Mouse (Mus musculus) hindbrain, embryonic 11.5 days (tissue): ENCODE results near the gene Csdc2. TPM values are rescaled to one million over a fixed set of nuclear protein-coding genes. Genes with fewer than 3 reads are reported as not detected.
A peak's percentile ranks its signal among the peaks of the same experiment; 100 is the strongest.

ENCODE experiments used
- ATAC-seq: fragments of 200-750 bp; cut with Nextera tagmentation; 2 replicates; pipeline ENCODE4 v1.8.0; 2017; ENCODE audit warnings: mild to moderate bottlenecking, moderate TSS enrichment, moderate library complexity; ENCODE audit not compliant: low FRiP score
- DNase-seq: peaks from one replicate; pipeline ENCODE4 v3.0.0-alpha.2; 2015; ENCODE audit warnings: low spot score
- H3K27ac ChIP-seq: fragments of 300-500 bp; sonication (generic); 2 replicates; pipeline ENCODE4 v1.5.1; 2014; ENCODE audit warnings: mild to moderate bottlenecking, low read depth, low read length
- H3K27me3 ChIP-seq: fragments of 300-500 bp; sonication (generic); 2 replicates; pipeline ENCODE4 v1.6.1; 2014; ENCODE audit warnings: mild to moderate bottlenecking, low read length, moderate library complexity, mixed read lengths; ENCODE audit not compliant: control insufficient read depth, insufficient read depth
- H3K36me3 ChIP-seq: fragments of 300-500 bp; sonication (generic); 2 replicates; pipeline ENCODE4 v1.6.1; 2014; ENCODE audit warnings: mild to moderate bottlenecking, low read length, moderate library complexity, mixed read lengths; ENCODE audit not compliant: control insufficient read depth, insufficient read depth
- H3K4me1 ChIP-seq: fragments of 300-500 bp; sonication (generic); replicated peaks from 2 replicates; pipeline ENCODE4 v1.6.1; 2014; ENCODE audit warnings: low read length, mixed read lengths; ENCODE audit not compliant: control insufficient read depth, insufficient read depth
- H3K4me2 ChIP-seq: fragments of 300-500 bp; sonication (generic); replicated peaks from 2 replicates; pipeline ENCODE4 v1.6.1; 2014; ENCODE audit warnings: mild to moderate bottlenecking, low read depth, low read length
- H3K4me3 ChIP-seq: fragments of 300-500 bp; sonication (generic); 2 replicates; pipeline ENCODE4 v1.5.1; 2014; ENCODE audit warnings: low read depth, low read length
- H3K9ac ChIP-seq: fragments of 300-500 bp; sonication (generic); 2 replicates; pipeline ENCODE4 v1.6.1; 2014; ENCODE audit warnings: low read depth, low read length
- H3K9me3 ChIP-seq: fragments of 300-500 bp; sonication (generic); 2 replicates; pipeline ENCODE4 v1.6.1; 2016; ENCODE audit warnings: low read length; ENCODE audit not compliant: control insufficient read depth
- WGBS: fragments of 180-500 bp; shearing (Covaris S2); extraction: QIAGEN DNeasy Blood & Tissue Kit; methylation state at CpG from one replicate; pipeline ENCODE4 v1.1.7; 2014; 5-methylcytosine and 5-hydroxymethylcytosine counted together
- polyA plus RNA-seq: library from polyadenylated mRNA; unstranded; fragments of >200 nt; fragmentation: Nextera tagmentation; extraction: Ambion mirVana; gene quantifications from 2 replicates; pipeline ENCODE4 v1.2.1, GENCODE M21; 2014

Gene Csdc2
- polyA plus RNA-seq, 1 experiment from 2014 or later, result 25.7 TPM

DNA sequence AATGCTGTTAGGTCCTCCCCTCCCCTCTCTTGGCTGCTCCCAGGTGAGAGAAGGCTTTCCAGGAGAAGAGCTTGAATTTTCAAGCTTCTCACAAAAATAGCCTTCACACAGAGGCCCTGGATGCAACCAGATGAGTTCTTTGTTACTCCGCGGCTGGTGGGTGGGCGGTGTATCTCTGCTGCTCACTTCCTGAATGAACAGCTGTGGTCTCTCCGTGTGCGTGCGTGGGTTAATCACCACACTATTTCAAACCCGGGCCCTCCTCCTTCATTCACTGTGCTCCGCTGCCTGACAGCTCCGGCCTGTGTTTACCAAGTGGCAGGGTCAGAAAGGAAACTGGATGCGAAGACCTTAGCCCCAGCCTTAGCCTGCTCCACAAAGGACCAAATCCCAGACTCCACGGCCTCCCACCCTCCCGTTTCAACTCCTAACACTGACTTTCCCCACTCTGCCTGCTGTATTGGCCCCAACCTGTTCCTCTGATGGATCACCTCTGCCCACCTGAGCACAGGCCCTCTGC lies 3.5 kb upstream of the Csdc2 start:
- Histone ChIP-seq H3K27ac (no peak overlapping the region), H3K4me2 (no peak overlapping the region), H3K9ac (no peak overlapping the region), H3K36me3 (no peaks in the 10 kb centered on the region), H3K27me3 (no peaks in the 10 kb centered on the region), H3K4me1 (peaks cover 12% of the 10 kb centered on the region; the same call in 1 of the 2 replicates), H3K4me3 (no peak overlapping the region), H3K9me3 (no peaks in the 10 kb centered on the region)
- no peak for DNase-seq
- no peak for ATAC-seq
- 46% methylated on average over 12 of the region's 12 CpGs for WGBS

DNA sequence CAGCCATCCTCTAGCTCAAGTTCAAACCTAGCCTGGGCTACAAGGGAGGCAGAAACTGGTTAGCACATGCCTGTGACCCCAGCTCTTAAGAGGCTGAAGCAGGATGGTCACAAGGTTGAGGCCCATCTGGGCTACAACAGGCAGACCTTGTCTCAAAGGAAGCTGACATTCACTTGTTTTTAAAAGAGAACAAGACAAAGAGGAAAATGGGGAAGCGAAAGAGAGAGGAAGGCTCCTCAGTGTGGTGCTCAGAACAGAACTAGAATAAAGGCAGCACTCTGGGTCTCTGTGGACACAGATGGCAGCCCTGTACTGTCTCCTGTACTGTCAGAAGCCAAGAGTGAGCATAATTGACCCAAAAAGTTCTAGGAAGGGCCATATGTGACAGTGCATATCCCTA lies 2.6 kb upstream of the Csdc2 start:
- Histone ChIP-seq H3K4me2 (no peak overlapping the region), H3K9me3 (no peaks in the 10 kb centered on the region), H3K36me3 (no peaks in the 10 kb centered on the region), H3K27me3 (no peaks in the 10 kb centered on the region), H3K4me1 (peaks cover 12% of the 10 kb centered on the region; the same call in 1 of the 2 replicates), H3K4me3 (no peak overlapping the region), H3K9ac (no peak overlapping the region), H3K27ac (no peak overlapping the region)
- WGBS, result 82% methylated on average over 1 of the region's 1 CpGs
- ATAC-seq, result no peak
- no peak for DNase-seq

DNA sequence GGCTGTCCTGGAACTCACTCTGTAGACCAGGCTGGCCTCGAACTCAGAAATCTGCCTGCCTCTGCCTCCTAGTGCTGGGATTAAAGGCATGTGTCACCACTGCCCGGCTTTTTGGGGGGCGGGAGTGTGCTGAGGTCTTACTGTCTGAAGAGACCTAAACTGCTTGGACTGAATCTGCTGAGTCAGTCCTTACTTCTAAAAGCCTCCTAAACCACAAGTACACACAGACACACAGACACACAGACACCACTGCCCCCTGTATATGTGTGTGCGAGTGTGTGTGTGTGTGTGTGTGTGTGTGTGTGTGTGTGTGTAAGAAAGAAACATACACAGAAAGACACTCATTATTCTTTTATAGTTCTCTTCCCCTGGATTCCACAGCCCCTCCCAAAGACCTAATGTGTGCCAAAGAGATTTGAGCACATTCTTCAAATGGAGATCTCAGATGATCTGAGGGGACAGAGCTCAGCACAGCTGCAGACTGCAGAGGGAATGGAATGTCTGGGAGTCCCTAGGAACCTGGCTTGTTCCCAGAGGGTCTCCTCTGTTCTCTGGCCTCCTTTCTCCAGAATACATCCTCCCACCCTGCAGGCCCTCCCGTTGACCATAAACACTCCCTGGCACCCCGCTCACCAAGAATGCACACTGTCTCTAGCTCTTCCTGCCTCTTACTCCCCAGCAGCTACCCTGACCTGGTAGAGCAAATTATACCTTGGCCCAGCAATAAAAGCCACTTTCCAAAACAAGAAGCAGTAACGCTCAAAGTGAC lies 506 bp upstream of the Csdc2 start:
- ATAC-seq, result peak; percentile 46; the same call in 1 of the 2 replicates

DNA sequence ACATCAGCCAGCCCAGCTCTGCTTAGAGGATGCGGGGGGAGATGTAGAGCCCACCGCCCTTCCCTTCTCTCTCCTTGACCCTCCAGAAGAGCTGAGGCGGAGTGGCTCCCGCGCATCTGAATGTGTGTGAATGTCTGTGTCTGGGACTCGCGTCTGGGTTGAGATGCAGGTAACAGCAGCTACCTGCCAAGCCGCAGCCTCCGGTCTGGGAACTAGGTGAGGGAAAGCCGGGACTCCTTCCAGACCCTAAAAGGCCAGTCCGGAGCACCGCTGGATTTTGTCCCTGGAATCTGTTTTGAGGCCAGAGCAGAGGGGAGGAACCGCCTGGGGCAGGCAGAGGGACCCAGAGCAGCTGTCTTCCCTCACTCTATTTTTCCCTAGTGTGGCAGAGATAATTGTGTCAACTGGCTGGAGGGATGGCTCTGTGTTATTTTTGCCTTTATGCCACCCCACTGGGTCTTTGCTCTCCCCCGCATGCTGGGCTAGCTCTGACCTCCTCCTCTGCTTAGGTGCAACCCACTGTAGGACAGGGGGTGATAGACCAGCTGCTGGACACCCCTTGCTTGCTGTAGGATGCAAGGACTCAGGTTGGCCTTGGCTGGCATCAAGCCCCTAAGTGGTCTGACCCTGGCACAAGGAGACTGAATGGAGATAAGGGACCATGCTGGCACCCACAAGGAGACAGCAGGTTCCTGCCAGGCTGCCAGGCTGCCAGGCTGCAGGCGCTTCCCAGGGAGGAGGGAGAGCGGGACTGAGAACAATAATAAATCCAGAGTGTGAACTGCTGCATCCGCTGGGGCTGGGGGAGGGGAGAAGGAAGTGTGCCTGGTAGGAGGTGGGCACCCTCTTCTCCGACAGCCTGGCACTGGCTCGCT lies 776 bp downstream of the Csdc2 start:
- Histone ChIP-seq H3K27ac (peak overlapping the region; percentile 70; the same call in 1 of the 2 replicates), H3K36me3 (no peaks in the 10 kb centered on the region), H3K4me1 (peaks cover 12% of the 10 kb centered on the region; the same call in 1 of the 2 replicates), H3K9ac (peak overlapping the region; percentile 70), H3K4me2 (peak overlapping the region; percentile 63), H3K9me3 (no peaks in the 10 kb centered on the region), H3K4me3 (peak overlapping the region; percentile 41), H3K27me3 (no peaks in the 10 kb centered on the region)
- ATAC-seq (no peak), DNase-seq (peak; percentile 17)
- 9% methylated on average over 19 of the region's 19 CpGs for WGBS

More for the DNA sequence above, 506 bp upstream of the Csdc2 start:
- DNase-seq, result no peak
- Histone ChIP-seq H3K36me3 (no peaks in the 10 kb centered on the region), H3K4me3 (peak overlapping the region; percentile 41; the same call in 1 of the 2 replicates), H3K9ac (0 out of 2 replicates have a peak overlapping the region, but pooled peaks have one; percentile 23), H3K27me3 (no peaks in the 10 kb centered on the region), H3K4me2 (peak overlapping the region; percentile 63), H3K27ac (no peak overlapping the region; the same call in 1 of the 2 replicates), H3K4me1 (peaks cover 12% of the 10 kb centered on the region; the same call in 1 of the 2 replicates), H3K9me3 (no peaks in the 10 kb centered on the region)
- 57% methylated on average over 7 of the region's 7 CpGs for WGBS

DNA sequence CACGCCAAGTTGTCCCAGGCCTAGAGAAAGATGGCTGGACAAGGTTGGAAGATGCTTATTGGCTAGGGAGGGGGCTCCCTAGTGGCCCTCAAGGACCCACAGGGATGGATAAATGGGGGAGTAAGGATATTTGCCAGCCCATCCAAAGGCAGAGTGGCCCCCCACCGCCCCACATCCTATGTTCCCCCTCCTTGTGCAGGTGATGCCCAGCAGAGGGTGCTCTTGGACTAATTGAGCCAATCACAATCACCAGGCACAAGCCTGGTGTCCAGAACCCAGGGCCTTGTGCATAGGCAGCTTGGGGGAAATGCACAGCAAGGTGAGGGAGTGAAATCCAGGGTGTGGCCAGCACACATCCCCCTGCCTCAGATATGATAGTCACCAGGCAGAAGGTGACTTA lies 1.7 kb downstream of the Csdc2 start:
- peak overlapping the region; percentile 63; the same call in 1 of the 2 replicates for H3K4me2 ChIP-seq
- ATAC-seq, result peak; percentile 24; the same call in 1 of the 2 replicates
- WGBS, result 22% methylated on average over 2 of the region's 2 CpGs

DNA sequence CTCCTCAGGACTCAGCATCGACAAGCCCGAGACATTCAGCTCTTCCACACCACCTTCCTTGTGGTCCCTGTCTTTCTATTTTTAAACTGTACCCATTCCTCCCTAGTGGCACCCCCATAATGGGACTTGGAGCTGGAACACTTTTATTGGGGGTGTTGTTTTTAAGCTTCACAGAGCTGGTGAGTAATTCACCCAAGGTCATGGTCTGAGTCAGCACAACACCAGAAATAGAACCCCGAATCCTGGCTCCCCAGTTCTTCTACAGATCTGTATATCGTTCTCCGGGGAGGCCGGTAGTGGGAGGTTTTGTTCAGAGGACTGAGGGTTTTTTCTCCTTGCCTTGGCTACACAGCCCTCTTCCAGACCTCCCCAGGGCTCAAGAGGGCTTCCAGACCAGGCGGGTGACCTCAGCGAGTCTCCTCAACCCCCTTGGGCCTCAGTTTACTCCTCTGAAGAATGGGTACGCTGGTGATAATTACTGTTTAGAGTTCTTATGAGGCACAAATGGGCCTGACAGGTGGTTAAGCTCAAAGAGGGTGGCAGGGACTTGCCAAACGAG lies 2.7 kb downstream of the Csdc2 start:
- 92% methylated on average over 10 of the region's 10 CpGs for WGBS
- Histone ChIP-seq H3K27ac (no peak overlapping the region), H3K9me3 (no peaks in the 10 kb centered on the region), H3K36me3 (no peaks in the 10 kb centered on the region), H3K27me3 (no peaks in the 10 kb centered on the region), H3K9ac (no peak overlapping the region), H3K4me2 (no peak overlapping the region), H3K4me3 (no peak overlapping the region), H3K4me1 (peaks cover 12% of the 10 kb centered on the region; the same call in 1 of the 2 replicates)
- DNase-seq, result no peak
- ATAC-seq, result no peak

More for the DNA sequence above, 1.7 kb downstream of the Csdc2 start:
- no peaks in the 10 kb centered on the region for H3K9me3 ChIP-seq
- peak overlapping the region; percentile 41; the same call in 1 of the 2 replicates for H3K4me3 ChIP-seq
- peak; percentile 70 for DNase-seq
- no peaks in the 10 kb centered on the region for H3K36me3 ChIP-seq
- H3K27me3 ChIP-seq, result no peaks in the 10 kb centered on the region
- no peak overlapping the region for H3K27ac ChIP-seq
- H3K4me1 ChIP-seq, result peaks cover 12% of the 10 kb centered on the region; the same call in 1 of the 2 replicates
- no peak overlapping the region for H3K9ac ChIP-seq

DNA sequence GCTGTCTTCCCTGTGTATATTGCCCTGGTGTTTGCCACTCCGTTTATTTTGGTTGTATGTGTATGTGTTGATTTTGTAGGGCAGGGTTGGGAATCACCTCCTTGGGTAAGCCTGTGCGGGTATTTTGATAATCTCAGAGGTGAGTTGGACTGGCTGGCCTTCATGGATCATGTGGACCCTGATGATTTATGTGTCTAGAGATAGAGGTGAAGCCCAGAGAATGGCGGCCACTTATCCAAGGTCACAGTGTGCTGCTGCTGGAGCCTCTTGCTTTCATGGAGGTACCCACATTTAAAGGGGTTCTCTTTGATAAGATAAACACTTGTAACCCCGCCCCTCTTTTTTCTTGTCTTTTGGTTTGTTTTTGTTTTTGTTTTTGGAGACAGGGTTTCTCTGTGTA lies 3.2 kb downstream of the Csdc2 start:
- 94% methylated on average over 4 of the region's 4 CpGs for WGBS
- no peaks in the 10 kb centered on the region for H3K36me3 ChIP-seq
- no peak for DNase-seq
- H3K27me3 ChIP-seq, result no peaks in the 10 kb centered on the region
- no peaks in the 10 kb centered on the region for H3K9me3 ChIP-seq
- H3K9ac ChIP-seq, result no peak overlapping the region
- ATAC-seq, result no peak
- H3K4me1 ChIP-seq, result peaks cover 12% of the 10 kb centered on the region; the same call in 1 of the 2 replicates
- H3K4me3 ChIP-seq, result no peak overlapping the region
- no peak overlapping the region for H3K4me2 ChIP-seq
- H3K27ac ChIP-seq, result no peak overlapping the region

DNA sequence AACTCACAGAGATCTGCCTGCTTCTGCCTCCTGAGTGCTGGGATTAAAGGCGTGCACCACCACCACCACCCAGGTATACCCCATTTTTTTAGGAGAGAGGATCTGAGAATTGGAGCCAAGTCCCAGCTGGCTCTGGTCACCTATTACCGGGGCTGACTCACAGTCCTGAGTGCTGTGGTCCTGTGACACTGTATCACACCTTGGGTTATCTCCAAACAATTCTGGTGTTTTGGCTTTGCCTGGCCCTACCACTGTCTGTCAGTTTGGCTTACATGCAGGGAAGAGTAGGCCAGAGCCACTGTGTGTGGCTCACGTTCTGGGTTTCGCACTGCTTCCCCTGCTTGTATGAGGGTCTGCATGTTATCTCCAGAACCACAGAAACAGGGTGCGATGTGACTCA lies 3.7 kb downstream of the Csdc2 start:
- DNase-seq (no peak), ATAC-seq (no peak)
- Histone ChIP-seq H3K4me2 (no peak overlapping the region), H3K27ac (no peak overlapping the region), H3K9me3 (no peaks in the 10 kb centered on the region), H3K4me3 (no peak overlapping the region), H3K9ac (no peak overlapping the region), H3K36me3 (no peaks in the 10 kb centered on the region), H3K27me3 (no peaks in the 10 kb centered on the region), H3K4me1 (peaks cover 12% of the 10 kb centered on the region; the same call in 1 of the 2 replicates)
- whole genome bisulfite sequencing, result 94% methylated on average over 5 of the region's 5 CpGs
